Mouse (Mus musculus): ENCODE data around the gene Pros1. TPM values are rescaled to one million over a fixed set of nuclear protein-coding genes. Genes with fewer than 3 reads are reported as not detected.
A peak's percentile ranks its signal among the peaks of the same experiment; 100 is the strongest.

Pros1 gene
- total and polyA plus RNA-seq, 2 experiments from 2014 or later, result 16.2 to 16.4 TPM

- Histone ChIP-seq H3K4me2 (ENCODE audit: low read depth, low read length) (no peak overlapping the region), H3K36me3 (replicated peaks; ENCODE audit: control insufficient read depth, insufficient read depth, low read length) (no peaks in the 10 kb centered on the region; the same call in 1 of the 2 replicates), H3K9me3 (replicated peaks; ENCODE audit: control insufficient read depth, low read length) (no peaks in the 10 kb centered on the region), H3K27ac (ENCODE audit: low read depth) (no peak overlapping the region), H3K9ac (replicated peaks; ENCODE audit: low read depth, low read length) (no peak overlapping the region), H3K4me1 (ENCODE audit: control insufficient read depth, insufficient read depth) (no peaks in the 10 kb centered on the region), H3K27me3 (ENCODE audit: control insufficient read depth, insufficient read depth, low read length) (no peaks in the 10 kb centered on the region), H3K4me3 (ENCODE audit: low read depth, low read length) (no peak overlapping the region)
- DNase-seq (ENCODE audit: low spot score), result no peak
- WGBS, result 68% methylated on average over 5 of the region's 5 CpGs
- no peak for TF ChIP-seq CTCF (IDR thresholded peaks at IDR 0.05; ENCODE audit: low read depth)
- TF ChIP-seq EP300 (IDR thresholded peaks at IDR 0.05; ENCODE audit: low read depth), result no peak
- no peak for ATAC-seq (ENCODE audit: insufficient read depth, low read depth)
Observed at GRCm38 (mm10) chr16:62915530-62915929, 61.4 kb downstream of the Pros1 start.

GRCm38 (mm10) chr16:62922245-62922644, 68.1 kb downstream of the Pros1 start:
- DNase-seq (ENCODE audit: low spot score), result no peak
- no peak for TF ChIP-seq CTCF (IDR thresholded peaks at IDR 0.05; ENCODE audit: low read depth)
- TF ChIP-seq EP300 (IDR thresholded peaks at IDR 0.05; ENCODE audit: low read depth), result no peak
- no peak overlapping the region for H3K4me2 ChIP-seq (ENCODE audit: low read depth, low read length)
- no peak for ATAC-seq (ENCODE audit: insufficient read depth, low read depth)
- WGBS, result 65% methylated on average over 8 of the region's 8 CpGs
- H3K9me3 ChIP-seq (replicated peaks; ENCODE audit: control insufficient read depth, low read length), result no peaks in the 10 kb centered on the region
- no peak overlapping the region for H3K9ac ChIP-seq (replicated peaks; ENCODE audit: low read depth, low read length)
- H3K27ac ChIP-seq (ENCODE audit: low read depth), result no peak overlapping the region
- H3K4me1 ChIP-seq (ENCODE audit: control insufficient read depth, insufficient read depth), result no peaks in the 10 kb centered on the region
- H3K27me3 ChIP-seq (ENCODE audit: control insufficient read depth, insufficient read depth, low read length), result no peaks in the 10 kb centered on the region
- no peak overlapping the region for H3K4me3 ChIP-seq (ENCODE audit: low read depth, low read length)
- H3K36me3 ChIP-seq (replicated peaks; ENCODE audit: control insufficient read depth, insufficient read depth, low read length), result peaks cover 6% of the 10 kb centered on the region; the same call in 1 of the 2 replicates

- Histone ChIP-seq H3K4me1 (ENCODE audit: control insufficient read depth, insufficient read depth) (no peaks in the 10 kb centered on the region), H3K27me3 (ENCODE audit: control insufficient read depth, insufficient read depth, low read length) (no peaks in the 10 kb centered on the region), H3K9me3 (replicated peaks; ENCODE audit: control insufficient read depth, low read length) (no peaks in the 10 kb centered on the region), H3K4me3 (ENCODE audit: low read depth, low read length) (no peak overlapping the region), H3K9ac (replicated peaks; ENCODE audit: low read depth, low read length) (no peak overlapping the region), H3K4me2 (ENCODE audit: low read depth, low read length) (no peak overlapping the region), H3K27ac (ENCODE audit: low read depth) (no peak overlapping the region), H3K36me3 (replicated peaks; ENCODE audit: control insufficient read depth, insufficient read depth, low read length) (0 out of 2 replicates have a peak, but pooled peaks cover 3% of the 10 kb centered on the region)
- WGBS, result 74% methylated on average over 6 of the region's 6 CpGs
- DNase-seq (ENCODE audit: low spot score) (no peak), ATAC-seq (ENCODE audit: insufficient read depth, low read depth) (no peak)
- no peak for TF ChIP-seq EP300 (IDR thresholded peaks at IDR 0.05; ENCODE audit: low read depth)
- no peak for TF ChIP-seq CTCF (IDR thresholded peaks at IDR 0.05; ENCODE audit: low read depth)
Observed at GRCm38 (mm10) chr16:62931341-62931740, 77.2 kb downstream of the Pros1 start.

DNA sequence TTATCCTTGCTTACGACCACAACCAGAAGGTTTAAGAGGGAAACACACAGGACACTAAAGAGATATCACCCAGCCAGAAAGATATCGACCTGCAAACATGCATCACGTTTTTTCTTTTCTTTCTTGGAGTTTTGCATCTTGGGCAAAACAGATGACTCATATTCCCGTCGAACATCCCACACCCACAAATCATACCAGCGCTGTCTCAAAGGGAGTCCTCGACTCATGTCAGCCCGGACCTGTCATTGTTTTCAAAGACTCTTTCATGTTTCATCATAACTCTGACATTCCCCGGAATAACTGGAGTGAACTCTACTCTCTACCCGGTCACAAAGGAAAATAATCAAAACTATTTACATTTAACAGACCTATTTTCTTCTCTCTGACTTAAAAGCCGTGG, 82.2 kb downstream of the Pros1 start:
- Histone ChIP-seq H3K9me3 (replicated peaks; ENCODE audit: control insufficient read depth, low read length) (no peaks in the 10 kb centered on the region), H3K27me3 (ENCODE audit: control insufficient read depth, insufficient read depth, low read length) (no peaks in the 10 kb centered on the region), H3K4me1 (ENCODE audit: control insufficient read depth, insufficient read depth) (no peaks in the 10 kb centered on the region), H3K9ac (replicated peaks; ENCODE audit: low read depth, low read length) (no peak overlapping the region), H3K36me3 (replicated peaks; ENCODE audit: control insufficient read depth, insufficient read depth, low read length) (no peaks in the 10 kb centered on the region), H3K27ac (ENCODE audit: low read depth) (no peak overlapping the region), H3K4me3 (ENCODE audit: low read depth, low read length) (no peak overlapping the region), H3K4me2 (ENCODE audit: low read depth, low read length) (no peak overlapping the region)
- ATAC-seq (ENCODE audit: insufficient read depth, low read depth), result no peak
- WGBS, result 61% methylated on average over 11 of the region's 11 CpGs
- DNase-seq (ENCODE audit: low spot score), result no peak
- no peak for TF ChIP-seq EP300 (IDR thresholded peaks at IDR 0.05; ENCODE audit: low read depth)
- TF ChIP-seq CTCF (IDR thresholded peaks at IDR 0.05; ENCODE audit: low read depth), result no peak

GRCm38 (mm10) chr16:62940388-62941003, 86.4 kb downstream of the Pros1 start:
- H3K9me3 ChIP-seq (replicated peaks; ENCODE audit: control insufficient read depth, low read length), result no peaks in the 10 kb centered on the region
- no peak overlapping the region for H3K9ac ChIP-seq (replicated peaks; ENCODE audit: low read depth, low read length)
- peak overlapping the region; percentile 34 for H3K4me3 ChIP-seq (ENCODE audit: low read depth, low read length)
- H3K4me2 ChIP-seq (ENCODE audit: low read depth, low read length), result peak overlapping the region; percentile 54
- H3K27ac ChIP-seq (ENCODE audit: low read depth), result no peak overlapping the region
- TF ChIP-seq CTCF (IDR thresholded peaks at IDR 0.05; ENCODE audit: low read depth), result peak; percentile 86
- no peak for TF ChIP-seq EP300 (IDR thresholded peaks at IDR 0.05; ENCODE audit: low read depth)
- DNase-seq (ENCODE audit: low spot score) (peak; percentile 72), ATAC-seq (ENCODE audit: insufficient read depth, low read depth) (peak; percentile 73)
- H3K36me3 ChIP-seq (replicated peaks; ENCODE audit: control insufficient read depth, insufficient read depth, low read length), result no peaks in the 10 kb centered on the region
- H3K27me3 ChIP-seq (ENCODE audit: control insufficient read depth, insufficient read depth, low read length), result no peaks in the 10 kb centered on the region
- H3K4me1 ChIP-seq (ENCODE audit: control insufficient read depth, insufficient read depth), result no peaks in the 10 kb centered on the region
- 20% methylated on average over 16 of the region's 16 CpGs for WGBS

DNA sequence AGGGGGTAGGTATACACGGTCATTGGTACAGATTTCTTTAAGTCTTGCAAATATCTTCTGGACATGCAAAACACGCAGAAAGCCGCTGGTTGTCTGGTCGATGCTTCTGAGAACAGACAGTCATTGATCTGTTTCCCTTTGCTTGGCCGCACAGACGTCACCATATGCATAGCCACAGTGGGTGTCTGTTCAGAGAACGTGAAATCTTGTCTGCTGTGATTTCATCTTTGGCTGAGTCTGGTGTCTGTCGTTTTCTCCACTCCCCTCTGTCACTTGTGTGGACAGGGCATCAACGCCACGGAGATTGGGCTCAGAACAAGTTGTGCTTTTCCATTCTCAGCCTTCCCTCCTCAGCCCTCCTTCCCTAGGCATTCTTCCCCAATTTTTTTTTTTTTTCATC, 87.7 kb downstream of the Pros1 start:
- H3K4me2 ChIP-seq (ENCODE audit: low read depth, low read length), result no peak overlapping the region
- DNase-seq (ENCODE audit: low spot score) (no peak), ATAC-seq (ENCODE audit: insufficient read depth, low read depth) (no peak)
- no peak overlapping the region for H3K4me3 ChIP-seq (ENCODE audit: low read depth, low read length)
- no peaks in the 10 kb centered on the region for H3K9me3 ChIP-seq (replicated peaks; ENCODE audit: control insufficient read depth, low read length)
- no peak overlapping the region for H3K27ac ChIP-seq (ENCODE audit: low read depth)
- H3K4me1 ChIP-seq (ENCODE audit: control insufficient read depth, insufficient read depth), result no peaks in the 10 kb centered on the region
- TF ChIP-seq CTCF (IDR thresholded peaks at IDR 0.05; ENCODE audit: low read depth), result no peak
- TF ChIP-seq EP300 (IDR thresholded peaks at IDR 0.05; ENCODE audit: low read depth), result no peak
- H3K36me3 ChIP-seq (replicated peaks; ENCODE audit: control insufficient read depth, insufficient read depth, low read length), result no peaks in the 10 kb centered on the region
- H3K27me3 ChIP-seq (ENCODE audit: control insufficient read depth, insufficient read depth, low read length), result no peaks in the 10 kb centered on the region
- 68% methylated on average over 10 of the region's 10 CpGs for WGBS
- no peak overlapping the region for H3K9ac ChIP-seq (replicated peaks; ENCODE audit: low read depth, low read length)

Data from heart, postnatal 0 days (tissue).